Mouse (Mus musculus): ENCODE measurements around the gene Nr1h2. TPM values are rescaled to one million over a fixed set of nuclear protein-coding genes. Genes with fewer than 3 reads are reported as not detected.

Gene Nr1h2
- polyA plus RNA-seq, 1 experiment from 2014 or later, result 71.3 TPM

DNA sequence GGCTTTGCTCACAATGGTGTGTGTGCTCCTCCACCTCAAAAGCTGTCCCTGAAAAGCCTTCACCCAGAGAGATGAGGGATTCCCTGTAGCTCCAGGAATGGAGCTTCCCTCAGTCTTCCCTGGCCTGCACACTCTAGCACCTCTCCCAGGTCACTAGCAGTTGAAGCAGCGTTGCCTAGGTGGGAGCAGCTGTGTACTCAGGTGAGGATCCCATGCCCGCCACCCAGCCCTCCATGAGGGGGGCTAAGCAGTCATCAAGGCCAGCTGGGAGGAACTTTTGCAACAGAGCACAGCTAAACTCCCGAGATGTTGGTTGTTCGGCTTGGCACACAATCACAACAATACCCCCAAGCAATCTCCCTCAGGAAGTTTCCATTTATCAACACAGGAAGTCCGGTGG, 29.0 kb upstream of the Nr1h2 start:
- WGBS, result 70% methylated on average over 5 of the region's 5 CpGs
- ATAC-seq, result no peak

DNA sequence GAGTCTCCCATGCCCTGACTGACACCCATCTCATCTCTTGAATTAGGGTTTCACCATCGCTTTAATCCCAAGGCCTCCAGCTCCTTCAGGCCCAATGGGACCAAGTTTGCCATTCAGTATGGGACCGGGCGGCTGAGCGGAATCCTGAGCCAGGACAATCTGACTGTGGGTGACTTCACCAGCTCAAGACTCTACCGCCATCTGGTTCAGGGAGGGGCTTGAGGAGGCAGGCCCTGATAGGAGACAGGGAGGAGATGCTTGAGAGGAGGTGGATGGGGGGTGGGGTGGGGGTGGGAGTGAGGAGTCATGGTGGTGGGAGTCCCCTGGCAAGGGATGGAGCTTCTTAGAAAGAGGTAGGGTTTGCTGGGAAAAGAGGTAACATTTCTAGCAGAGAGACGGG, 27.9 kb upstream of the Nr1h2 start:
- ATAC-seq, result no peak
- H3K4me3 ChIP-seq (ENCODE audit: low read depth, low read length), result no peak overlapping the region

More for the DNA sequence above, 29.0 kb upstream of the Nr1h2 start:
- Histone ChIP-seq H3K27me3 (replicated peaks; ENCODE audit: control insufficient read depth, insufficient read depth, low read length) (peaks cover 32% of the 10 kb centered on the region), H3K36me3 (ENCODE audit: control insufficient read depth, insufficient read depth) (no peaks in the 10 kb centered on the region), H3K4me2 (replicated peaks; ENCODE audit: low read depth) (no peak overlapping the region), H3K9me3 (ENCODE audit: control insufficient read depth) (no peaks in the 10 kb centered on the region), H3K4me3 (ENCODE audit: low read depth, low read length) (no peak overlapping the region), H3K4me1 (replicated peaks; ENCODE audit: control insufficient read depth, insufficient read depth, low read length) (no peaks in the 10 kb centered on the region), H3K27ac (ENCODE audit: low read depth, low read length) (no peak overlapping the region), H3K9ac (ENCODE audit: low read depth, low read length) (no peak overlapping the region)
- no peak for TF ChIP-seq CTCF (IDR thresholded peaks at IDR 0.05; ENCODE audit: low read depth)

DNA sequence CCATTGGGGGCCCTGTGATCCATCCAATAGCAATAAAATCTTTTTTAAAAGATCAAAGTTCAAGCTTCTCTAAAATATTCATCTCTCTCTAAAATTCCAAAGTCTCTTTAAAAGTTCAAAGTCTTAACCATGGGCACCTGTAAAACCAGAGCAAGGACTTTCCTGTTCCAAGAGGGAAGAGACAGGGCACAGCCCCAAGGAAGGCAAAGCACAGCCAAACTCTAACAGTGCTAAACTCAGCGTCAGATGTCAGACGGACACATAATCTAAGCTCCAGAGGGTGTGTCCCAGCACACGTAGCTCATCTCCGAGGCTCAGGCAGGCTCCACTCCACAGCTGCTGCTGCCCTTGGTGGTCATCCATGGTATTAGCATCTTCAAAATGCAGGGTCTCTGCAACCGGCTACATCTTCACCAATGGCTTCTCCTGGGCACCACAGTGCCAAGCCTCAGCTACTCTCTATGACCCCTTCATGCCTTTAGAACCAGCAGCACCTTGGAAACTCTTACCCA, 22.6 kb upstream of the Nr1h2 start:
- Histone ChIP-seq H3K4me2 (replicated peaks; ENCODE audit: low read depth) (no peak overlapping the region), H3K9me3 (ENCODE audit: control insufficient read depth) (no peaks in the 10 kb centered on the region), H3K4me3 (ENCODE audit: low read depth, low read length) (no peak overlapping the region), H3K27me3 (replicated peaks; ENCODE audit: control insufficient read depth, insufficient read depth, low read length) (no peaks in the 10 kb centered on the region), H3K9ac (ENCODE audit: low read depth, low read length) (no peak overlapping the region), H3K36me3 (ENCODE audit: control insufficient read depth, insufficient read depth) (no peaks in the 10 kb centered on the region), H3K27ac (ENCODE audit: low read depth, low read length) (no peak overlapping the region), H3K4me1 (replicated peaks; ENCODE audit: control insufficient read depth, insufficient read depth, low read length) (no peaks in the 10 kb centered on the region)
- 0 out of 2 replicates have a peak, but pooled peaks have one; percentile 11 for TF ChIP-seq CTCF (IDR thresholded peaks at IDR 0.05; ENCODE audit: low read depth)
- 26% methylated on average over 5 of the region's 5 CpGs for WGBS
- no peak for ATAC-seq

More for the DNA sequence above, 27.9 kb upstream of the Nr1h2 start:
- 70% methylated on average over 6 of the region's 6 CpGs for WGBS
- no peak for TF ChIP-seq CTCF (IDR thresholded peaks at IDR 0.05; ENCODE audit: low read depth)
- Histone ChIP-seq H3K4me1 (replicated peaks; ENCODE audit: control insufficient read depth, insufficient read depth, low read length) (no peaks in the 10 kb centered on the region), H3K9ac (ENCODE audit: low read depth, low read length) (no peak overlapping the region), H3K27ac (ENCODE audit: low read depth, low read length) (no peak overlapping the region), H3K36me3 (ENCODE audit: control insufficient read depth, insufficient read depth) (no peaks in the 10 kb centered on the region), H3K27me3 (replicated peaks; ENCODE audit: control insufficient read depth, insufficient read depth, low read length) (peaks cover 21% of the 10 kb centered on the region), H3K9me3 (ENCODE audit: control insufficient read depth) (no peaks in the 10 kb centered on the region), H3K4me2 (replicated peaks; ENCODE audit: low read depth) (no peak overlapping the region)

DNA sequence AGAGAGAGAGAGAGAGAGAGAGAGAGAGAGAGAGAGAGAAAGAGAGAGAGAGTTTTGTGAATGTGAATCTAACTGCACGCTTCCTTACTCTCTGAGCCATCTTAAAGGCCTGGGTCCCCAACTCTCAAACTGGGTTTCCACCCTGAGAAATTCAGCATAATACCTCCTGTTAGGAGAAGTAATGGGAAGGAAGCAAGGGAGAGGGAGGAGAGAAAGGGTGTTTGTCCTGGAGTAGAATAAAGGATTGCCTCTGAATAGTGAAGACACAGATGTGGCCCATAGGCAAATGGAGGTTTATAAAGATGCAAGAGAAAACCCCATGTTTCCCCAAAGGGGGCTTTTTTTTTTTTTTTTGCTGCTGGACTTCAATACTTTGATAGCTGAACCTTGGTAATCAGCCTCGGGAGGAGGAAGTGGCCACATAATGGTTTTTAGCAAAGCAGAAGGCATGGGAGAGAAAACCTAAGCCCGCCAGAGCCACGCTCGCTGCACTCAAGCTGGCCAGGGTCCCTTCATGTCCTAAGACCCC, 19.3 kb upstream of the Nr1h2 start:
- Histone ChIP-seq H3K4me1 (replicated peaks; ENCODE audit: control insufficient read depth, insufficient read depth, low read length) (no peaks in the 10 kb centered on the region), H3K9ac (ENCODE audit: low read depth, low read length) (no peak overlapping the region), H3K27me3 (replicated peaks; ENCODE audit: control insufficient read depth, insufficient read depth, low read length) (no peaks in the 10 kb centered on the region; the same call in 1 of the 2 replicates), H3K36me3 (ENCODE audit: control insufficient read depth, insufficient read depth) (no peaks in the 10 kb centered on the region), H3K9me3 (ENCODE audit: control insufficient read depth) (no peaks in the 10 kb centered on the region), H3K4me2 (replicated peaks; ENCODE audit: low read depth) (no peak overlapping the region), H3K4me3 (ENCODE audit: low read depth, low read length) (no peak overlapping the region), H3K27ac (ENCODE audit: low read depth, low read length) (no peak overlapping the region)
- ATAC-seq, result no peak
- TF ChIP-seq CTCF (IDR thresholded peaks at IDR 0.05; ENCODE audit: low read depth), result no peak
- 74% methylated on average over 5 of the region's 5 CpGs for WGBS

DNA sequence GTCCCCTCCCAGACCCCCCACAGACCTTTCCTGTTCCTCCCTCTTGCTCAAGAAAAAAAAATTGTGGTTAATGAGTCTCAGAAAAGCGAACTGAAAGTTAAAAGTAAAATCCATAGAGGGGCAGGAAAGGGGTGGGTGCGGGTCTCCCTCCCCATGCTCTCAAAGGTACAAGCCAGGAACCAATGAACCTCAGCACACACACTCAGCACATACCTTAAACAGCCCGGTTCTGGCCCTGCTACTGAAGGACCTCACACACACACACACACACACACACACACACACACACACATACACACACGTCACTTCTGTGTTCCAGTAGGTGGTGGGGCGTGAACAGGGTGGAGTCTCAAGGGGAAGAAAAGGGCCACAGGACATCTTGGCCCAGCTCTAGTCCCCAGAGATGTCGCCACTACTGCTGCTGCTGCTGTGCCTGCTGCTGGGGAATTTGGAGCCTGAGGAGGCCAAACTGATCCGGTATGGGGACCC, 18.5 kb upstream of the Nr1h2 start, which contains the start of gene Napsa:
Napsa (plus strand) TSS at position 168 of the 489 bp plus-strand sequence.
- no peak within 1 kb of the TSS for H3K4me3 ChIP-seq (ENCODE audit: low read depth, low read length)
- H3K4me1 ChIP-seq (replicated peaks; ENCODE audit: control insufficient read depth, insufficient read depth, low read length), result no peaks in the 10 kb centered on the region
- no peak within 1 kb of the TSS for H3K9ac ChIP-seq (ENCODE audit: low read depth, low read length)
- TF ChIP-seq CTCF (IDR thresholded peaks at IDR 0.05; ENCODE audit: low read depth), result no peak
- 31% methylated on average over 7 of the region's 7 CpGs for WGBS
- no peak for ATAC-seq
- no peaks in the 10 kb centered on the region; the same call in 1 of the 2 replicates for H3K27me3 ChIP-seq (replicated peaks; ENCODE audit: control insufficient read depth, insufficient read depth, low read length)
- H3K4me2 ChIP-seq (replicated peaks; ENCODE audit: low read depth), result no peak within 1 kb of the TSS
- no peaks in the 10 kb centered on the region for H3K36me3 ChIP-seq (ENCODE audit: control insufficient read depth, insufficient read depth)
- no peak within 1 kb of the TSS for H3K27ac ChIP-seq (ENCODE audit: low read depth, low read length)
- H3K9me3 ChIP-seq (ENCODE audit: control insufficient read depth), result no peaks in the 10 kb centered on the region

DNA sequence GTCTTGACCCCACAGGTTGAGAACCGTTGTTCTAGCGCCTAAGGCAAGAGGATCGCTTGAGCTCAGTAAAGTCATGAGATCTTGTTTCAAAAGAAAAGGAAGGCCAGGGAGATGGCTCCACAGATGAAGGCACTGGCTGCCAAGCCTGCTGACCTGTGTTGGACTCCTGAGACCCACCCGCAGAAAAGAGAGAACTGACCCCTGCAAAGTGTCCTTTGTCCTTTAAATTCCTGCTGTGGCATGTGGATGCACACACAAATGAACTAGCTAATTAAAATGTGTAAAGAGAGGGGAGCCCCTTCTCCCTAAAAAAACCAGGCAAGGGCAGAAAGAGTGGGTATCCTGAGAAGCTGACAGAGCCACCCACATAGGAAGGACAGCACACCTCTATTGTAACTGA, 18.1 kb upstream of the Nr1h2 start:
- Histone ChIP-seq H3K4me3 (ENCODE audit: low read depth, low read length) (no peak overlapping the region), H3K9me3 (ENCODE audit: control insufficient read depth) (no peaks in the 10 kb centered on the region), H3K4me1 (replicated peaks; ENCODE audit: control insufficient read depth, insufficient read depth, low read length) (no peaks in the 10 kb centered on the region), H3K4me2 (replicated peaks; ENCODE audit: low read depth) (no peak overlapping the region), H3K36me3 (ENCODE audit: control insufficient read depth, insufficient read depth) (no peaks in the 10 kb centered on the region), H3K27me3 (replicated peaks; ENCODE audit: control insufficient read depth, insufficient read depth, low read length) (no peaks in the 10 kb centered on the region; the same call in 1 of the 2 replicates), H3K9ac (ENCODE audit: low read depth, low read length) (no peak overlapping the region), H3K27ac (ENCODE audit: low read depth, low read length) (no peak overlapping the region)
- WGBS, result 79% methylated on average over 4 of the region's 4 CpGs
- no peak for ATAC-seq
- no peak for TF ChIP-seq CTCF (IDR thresholded peaks at IDR 0.05; ENCODE audit: low read depth)
